Mouse (Mus musculus): ENCODE data around the gene 2010300C02Rik.

The 2010300C02Rik gene

GRCm38 (mm10) chr1:37667386-37667785 is 52.5 kb downstream of the 2010300C02Rik start:
- DNase-seq (ENCODE audit: low spot score): no peak

GRCm38 (mm10) chr1:37666587-37666986 is 53.3 kb downstream of the 2010300C02Rik start:
- peak; percentile 39 for DNase-seq (ENCODE audit: low spot score)

DNA sequence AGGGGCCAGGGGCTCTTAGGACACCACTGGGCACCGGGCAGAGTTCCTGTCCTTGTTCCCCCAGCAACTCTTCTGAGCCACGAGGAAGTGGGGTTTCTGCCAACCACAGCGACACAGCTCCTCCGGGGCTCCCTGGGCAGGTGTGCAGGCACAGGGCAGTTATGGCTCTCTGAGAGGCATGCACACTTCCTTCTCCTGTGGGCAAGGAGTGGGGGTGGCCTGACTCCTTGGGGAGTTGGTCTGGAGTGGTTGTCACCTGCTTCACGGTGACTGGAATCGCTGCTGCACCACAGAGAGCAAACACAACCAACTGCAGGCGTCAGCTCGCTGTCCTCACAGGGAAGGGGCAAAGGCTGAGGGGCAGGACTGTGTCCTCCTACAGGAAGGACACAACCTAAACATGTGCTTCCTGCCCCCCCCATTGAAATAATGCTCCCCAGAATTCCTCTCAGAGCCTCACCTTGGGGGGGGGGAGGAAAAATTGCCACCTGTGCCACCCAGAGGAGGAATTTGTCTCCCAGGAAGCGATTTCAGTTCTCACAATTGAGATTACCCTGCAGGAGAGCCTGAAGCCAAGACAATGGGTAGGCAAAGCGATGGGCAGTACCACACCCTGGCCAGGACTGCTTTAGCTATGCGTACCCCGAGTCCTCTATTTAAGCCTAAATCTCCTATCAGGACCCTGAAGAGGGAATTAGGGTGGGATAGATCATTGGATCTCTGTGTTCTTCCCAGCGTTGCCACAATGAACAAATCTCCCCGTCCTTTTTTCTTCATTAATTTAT is 54.2 kb downstream of the 2010300C02Rik start:
- no peak for DNase-seq (ENCODE audit: low spot score)

DNA sequence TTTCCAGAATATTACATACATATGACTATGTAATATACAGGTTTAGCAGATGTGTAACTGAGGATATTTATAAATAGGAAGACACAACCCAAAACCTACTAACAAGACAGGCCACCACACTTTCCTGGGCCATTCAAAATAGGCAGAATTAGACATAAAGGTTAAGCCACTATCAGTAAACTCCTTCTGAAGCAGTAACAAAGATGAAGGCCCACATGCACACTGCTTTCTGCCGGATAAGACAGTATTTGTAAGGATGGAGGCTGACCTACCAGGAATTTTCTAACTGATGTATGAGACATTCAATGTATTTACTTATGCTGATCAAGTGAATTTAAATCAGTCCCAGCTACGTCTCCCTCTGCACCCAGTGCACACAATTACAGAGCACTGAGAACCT is 55.4 kb downstream of the 2010300C02Rik start:
- no peak for DNase-seq (ENCODE audit: low spot score)

- DNase-seq (ENCODE audit: low spot score): no peak
These were observed 56.3 kb downstream of the 2010300C02Rik start for GRCm38 (mm10) chr1:37663606-37664005.

DNA sequence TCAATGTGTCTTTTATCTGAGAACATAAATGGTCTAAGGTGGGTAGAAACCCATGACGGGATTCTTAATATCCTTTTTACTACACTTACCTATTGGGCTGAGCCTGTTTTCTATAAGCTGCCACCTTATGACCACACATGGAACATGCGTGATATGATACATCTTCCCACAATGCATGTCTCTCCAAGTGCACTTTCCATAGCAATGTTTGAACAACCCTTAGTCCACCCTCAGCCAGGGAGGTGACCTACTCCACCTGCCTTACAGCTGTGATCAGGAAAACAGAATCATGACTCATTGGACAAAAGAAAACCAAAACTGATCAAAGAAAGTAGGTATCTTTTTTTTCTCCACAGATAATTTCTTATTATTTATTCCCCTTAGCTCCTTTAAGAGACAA is 63.9 kb downstream of the 2010300C02Rik start:
- DNase-seq (ENCODE audit: low spot score): no peak

GRCm38 (mm10) chr1:37653992-37654391 is 65.9 kb downstream of the 2010300C02Rik start:
- no peak for DNase-seq (ENCODE audit: low spot score)

- DNase-seq (ENCODE audit: low spot score): no peak
These were observed 72.8 kb downstream of the 2010300C02Rik start for GRCm38 (mm10) chr1:37647066-37647465.

GRCm38 (mm10) chr1:37644501-37644900 is 75.4 kb downstream of the 2010300C02Rik start:
- no peak for DNase-seq (ENCODE audit: low spot score)

DNA sequence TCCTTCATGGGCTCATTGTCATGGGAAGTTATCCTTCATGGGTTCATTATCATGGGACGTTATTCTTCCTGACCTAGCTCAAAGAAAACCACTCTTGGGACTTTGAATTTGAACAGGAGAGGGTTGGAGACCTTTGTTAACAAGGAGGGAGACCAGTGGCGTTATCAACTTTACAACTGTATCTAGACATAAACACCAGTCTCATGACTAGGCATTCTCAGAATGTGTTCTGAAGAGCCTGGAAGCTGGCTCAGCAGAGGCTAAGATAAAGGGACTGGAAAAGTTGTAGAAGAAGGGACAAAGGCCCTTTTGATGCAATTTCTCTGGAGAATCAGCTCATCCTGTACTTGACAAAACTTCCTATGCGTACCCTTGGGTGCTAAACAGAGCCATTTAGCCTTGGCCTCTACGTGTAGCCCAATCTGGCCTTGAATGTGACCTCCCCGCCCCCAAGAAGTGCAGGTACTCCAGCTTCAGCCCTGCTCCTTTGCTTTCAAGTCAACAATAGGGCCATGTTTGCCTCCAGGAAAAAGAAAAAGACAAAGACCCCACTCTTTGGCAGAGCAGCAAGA is 76.0 kb downstream of the 2010300C02Rik start:
- no peak for DNase-seq (ENCODE audit: low spot score)

DNA sequence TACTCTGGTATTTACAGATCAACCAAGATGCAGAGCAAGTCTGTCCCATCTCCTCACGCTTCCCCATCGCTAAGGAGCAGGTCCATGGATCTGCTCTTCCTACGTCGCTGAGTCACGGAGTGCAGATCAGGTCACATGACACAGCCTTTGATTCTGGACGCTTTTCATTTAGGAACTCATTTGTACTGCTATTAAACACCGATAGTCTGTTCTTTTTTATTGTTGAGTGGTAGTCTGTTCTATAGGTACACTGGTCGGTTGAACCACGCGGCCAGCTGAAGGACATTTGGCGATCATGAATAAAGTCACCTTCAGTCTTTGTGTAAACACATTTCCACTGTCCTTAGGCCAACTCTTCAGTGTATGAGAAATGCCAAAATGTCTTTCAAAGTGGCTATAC is 78.5 kb downstream of the 2010300C02Rik start:
- no peak for DNase-seq (ENCODE audit: low spot score)

DNA sequence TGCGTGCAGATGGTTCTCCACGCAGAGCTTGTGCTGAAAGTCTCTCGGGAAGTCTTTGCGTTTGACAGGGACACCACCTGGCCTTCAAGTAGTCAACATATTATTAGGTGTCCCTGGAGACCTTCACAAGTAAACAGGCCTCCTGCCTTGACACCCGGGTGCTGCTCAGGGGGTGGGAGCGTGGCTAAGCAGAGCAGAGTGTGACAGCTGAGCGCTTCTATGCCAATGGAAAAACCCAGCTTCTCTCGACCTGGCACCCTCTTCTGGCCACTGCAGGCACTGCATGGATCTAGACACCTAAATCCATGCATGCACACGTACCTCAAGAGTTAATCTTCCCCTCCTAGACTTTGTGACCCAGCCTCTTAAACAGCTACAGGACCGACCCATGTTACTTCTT is 80.8 kb downstream of the 2010300C02Rik start:
- peak; percentile 71 for DNase-seq (ENCODE audit: low spot score)

- DNase-seq (ENCODE audit: low spot score): no peak
These were observed 81.3 kb downstream of the 2010300C02Rik start for GRCm38 (mm10) chr1:37638560-37638959.

GRCm38 (mm10) chr1:37637571-37637970 is 82.3 kb downstream of the 2010300C02Rik start:
- no peak for DNase-seq (ENCODE audit: low spot score)

GRCm38 (mm10) chr1:37636824-37637223 is 83.1 kb downstream of the 2010300C02Rik start:
- no peak for DNase-seq (ENCODE audit: low spot score)

DNA sequence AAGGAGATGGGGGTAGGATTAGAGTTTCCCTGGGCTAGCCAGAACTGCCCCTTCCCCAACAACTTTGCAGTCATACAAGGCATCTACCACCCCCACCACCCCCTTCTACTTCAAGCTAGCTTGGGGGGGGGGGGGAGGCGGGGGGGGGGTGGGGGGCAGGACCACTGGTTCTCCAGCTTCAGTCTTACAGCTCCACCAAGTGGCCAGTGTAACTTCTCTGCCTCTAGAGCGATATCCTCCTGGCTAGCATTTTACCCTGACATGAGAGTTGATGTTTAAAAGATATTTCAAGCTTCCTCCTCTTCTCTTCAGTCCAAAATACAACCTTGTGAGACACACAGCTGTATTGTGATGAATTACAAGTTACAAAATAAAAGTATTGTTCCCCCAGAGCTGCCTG is 83.7 kb downstream of the 2010300C02Rik start:
- DNase-seq (ENCODE audit: low spot score): no peak

- DNase-seq (ENCODE audit: low spot score): no peak
These were observed 84.2 kb downstream of the 2010300C02Rik start for GRCm38 (mm10) chr1:37635716-37636115.

- DNase-seq (ENCODE audit: low spot score): peak; percentile 71
These were observed 85.2 kb downstream of the 2010300C02Rik start for GRCm38 (mm10) chr1:37634658-37635057.

- DNase-seq (ENCODE audit: low spot score): no peak
These were observed 86.4 kb downstream of the 2010300C02Rik start for GRCm38 (mm10) chr1:37633516-37633915.

DNA sequence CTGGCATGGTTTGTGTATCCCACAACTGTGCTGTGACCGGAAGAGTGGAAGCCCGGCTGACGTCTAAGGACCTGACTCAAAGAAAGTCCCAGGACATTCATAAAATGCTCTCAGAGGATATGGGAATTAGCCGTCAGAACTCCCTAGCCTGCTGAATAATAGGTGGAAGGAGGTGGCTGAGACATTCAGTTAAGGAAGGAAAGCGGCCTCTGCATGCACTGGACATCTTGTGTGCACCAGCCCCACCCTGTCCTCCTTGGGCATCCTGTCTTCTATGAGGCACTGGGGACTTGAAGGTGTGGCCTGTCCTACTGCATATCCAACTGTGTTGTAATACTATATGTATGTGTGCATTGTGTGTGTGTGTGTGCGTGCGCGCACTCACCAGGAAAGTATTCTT is 87.5 kb downstream of the 2010300C02Rik start:
- DNase-seq (ENCODE audit: low spot score): no peak

DNA sequence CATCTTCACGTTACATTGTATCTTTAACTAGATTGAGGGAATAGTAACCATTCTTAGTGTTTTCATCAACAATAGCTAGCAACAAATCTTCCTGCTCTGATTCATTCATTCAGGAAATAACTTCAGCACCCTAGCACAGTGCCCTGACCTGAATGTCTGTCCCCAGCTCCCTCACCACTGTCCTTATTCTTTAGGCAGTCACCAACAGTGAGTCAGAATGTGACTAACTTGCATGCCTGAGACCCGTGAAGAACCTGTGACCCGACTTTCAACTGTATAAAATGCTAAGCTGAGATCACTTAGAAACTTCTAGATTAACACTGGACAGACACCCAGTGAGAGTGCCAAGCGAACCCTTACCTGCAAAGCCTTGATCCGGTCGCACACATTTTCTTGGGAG is 88.4 kb downstream of the 2010300C02Rik start:
- DNase-seq (ENCODE audit: low spot score): no peak

GRCm38 (mm10) chr1:37630412-37631210 is 89.3 kb downstream of the 2010300C02Rik start:
- DNase-seq (ENCODE audit: low spot score): no peak

DNA sequence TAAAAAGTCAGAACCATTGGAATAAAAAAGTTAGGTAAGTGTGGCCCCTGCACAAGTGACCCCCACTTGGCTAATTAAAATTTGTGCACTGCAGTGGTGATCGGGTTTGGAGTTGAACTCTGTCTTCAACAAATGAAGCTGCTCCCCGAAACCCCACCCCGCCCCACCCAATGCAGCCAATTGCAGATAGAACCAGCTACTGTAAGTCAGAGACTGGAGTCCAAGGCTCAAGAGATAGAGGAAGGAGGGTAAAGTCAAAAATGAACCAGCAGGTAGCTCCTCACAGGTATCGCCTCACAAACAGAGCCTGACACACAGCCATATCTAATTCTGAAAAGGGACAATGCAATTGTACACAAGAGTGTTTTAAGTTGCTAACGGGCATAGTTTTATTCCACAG is 90.0 kb downstream of the 2010300C02Rik start:
- DNase-seq (ENCODE audit: low spot score): no peak
